Mouse (Mus musculus): ENCODE data around the gene Otor.

Otor gene

DNA sequence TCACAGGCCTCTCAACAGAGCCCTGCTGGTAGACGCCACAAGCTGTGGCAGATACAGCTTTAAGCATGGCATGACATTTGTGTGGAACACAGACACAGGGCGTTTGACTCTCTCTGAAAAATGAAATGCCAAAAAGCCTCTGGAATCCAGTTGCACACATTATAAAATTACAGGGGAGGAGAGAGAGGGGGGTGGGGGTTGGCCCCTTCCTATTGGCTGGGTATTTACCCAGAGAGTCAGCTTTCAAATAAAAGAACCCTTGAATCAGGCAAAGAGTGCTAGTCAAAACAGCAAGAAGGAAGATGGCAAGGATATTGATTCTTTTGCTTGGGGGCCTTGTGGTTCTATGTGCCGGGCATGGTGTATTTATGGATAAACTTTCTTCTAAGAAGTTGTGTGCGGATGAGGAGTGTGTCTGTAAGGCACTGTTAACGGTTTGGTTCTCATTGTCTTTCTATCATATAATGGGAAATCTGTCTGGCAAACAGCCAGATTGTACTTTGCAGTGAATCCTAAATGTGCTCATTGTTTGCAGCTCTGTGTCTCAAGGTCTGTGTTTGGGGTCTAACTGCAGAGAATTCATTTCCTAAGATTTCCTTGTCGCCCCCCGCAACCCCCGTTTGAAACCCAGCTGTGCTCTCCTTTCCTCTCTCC lies at the start of gene Otor:
TSS of gene Otor (plus strand) at position 276 of the 654 bp plus-strand sequence.
- no peak for DNase-seq (ENCODE audit: low read depth, low spot score)

DNA sequence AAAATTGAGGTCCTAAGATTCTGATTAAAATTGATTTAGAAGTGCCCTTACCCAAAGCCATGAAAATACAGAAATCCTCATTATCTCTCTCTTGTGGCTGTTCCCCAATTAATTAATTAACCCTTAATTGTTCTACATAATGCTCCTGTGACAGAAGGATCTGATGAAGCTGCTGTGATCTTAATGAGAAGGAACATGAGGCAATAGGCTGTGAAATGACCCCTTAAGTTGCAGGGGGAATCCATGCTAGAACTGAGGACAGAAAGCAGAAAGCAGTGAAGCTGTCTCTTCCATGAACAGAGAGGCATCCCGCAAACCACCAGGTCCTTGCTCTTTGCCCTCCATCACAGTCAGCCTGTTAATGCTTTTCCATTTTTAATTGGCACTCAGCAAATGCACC lies 47.0 kb upstream of the Otor start:
- no peak for DNase-seq (ENCODE audit: low read depth, low spot score)

DNA sequence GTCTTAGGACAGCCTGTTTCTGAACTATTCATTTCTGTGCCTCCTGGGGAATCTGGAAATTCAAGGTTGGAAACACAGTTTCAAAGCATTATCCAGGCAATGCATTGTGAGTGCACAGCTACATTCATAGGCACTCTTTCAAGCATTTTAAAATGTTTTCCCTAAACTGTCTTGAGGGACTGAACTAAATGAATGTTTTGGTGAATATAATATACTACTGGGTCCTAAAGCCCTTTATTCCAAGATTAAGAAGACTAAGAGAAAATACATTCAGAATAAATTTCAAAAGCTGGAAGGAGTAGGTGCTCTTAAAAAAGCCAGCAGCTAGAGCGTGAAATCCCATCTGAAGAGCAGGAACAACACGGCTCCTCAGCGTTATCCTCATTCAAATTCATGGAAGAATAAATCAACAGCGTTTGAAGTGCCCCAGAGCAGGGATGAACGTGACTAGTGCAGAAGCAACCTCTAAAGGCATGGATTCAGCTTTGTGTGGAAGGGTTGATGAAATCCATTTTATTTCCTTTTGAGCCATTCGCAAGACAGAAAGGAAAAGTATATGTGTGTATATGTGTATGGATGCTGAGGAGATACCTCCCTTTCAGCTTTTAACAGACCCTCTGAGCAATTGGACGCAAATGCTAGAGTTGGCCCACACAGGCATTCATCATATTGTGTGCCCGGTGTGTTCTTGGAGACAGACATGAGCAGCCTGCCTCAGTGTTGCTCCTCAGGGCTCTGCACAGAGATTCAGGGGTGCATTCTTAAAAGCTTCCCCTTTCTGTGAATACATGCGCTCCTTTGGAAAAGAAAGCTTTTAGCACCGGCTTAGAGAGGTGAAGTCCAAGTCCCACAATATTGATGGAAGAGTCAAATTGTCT lies 45.7 kb upstream of the Otor start:
- no peak for DNase-seq (ENCODE audit: low read depth, low spot score)

GRCm38 (mm10) chr2:143034350-143035085 lies 43.8 kb upstream of the Otor start:
- DNase-seq (ENCODE audit: low read depth, low spot score), result no peak

DNA sequence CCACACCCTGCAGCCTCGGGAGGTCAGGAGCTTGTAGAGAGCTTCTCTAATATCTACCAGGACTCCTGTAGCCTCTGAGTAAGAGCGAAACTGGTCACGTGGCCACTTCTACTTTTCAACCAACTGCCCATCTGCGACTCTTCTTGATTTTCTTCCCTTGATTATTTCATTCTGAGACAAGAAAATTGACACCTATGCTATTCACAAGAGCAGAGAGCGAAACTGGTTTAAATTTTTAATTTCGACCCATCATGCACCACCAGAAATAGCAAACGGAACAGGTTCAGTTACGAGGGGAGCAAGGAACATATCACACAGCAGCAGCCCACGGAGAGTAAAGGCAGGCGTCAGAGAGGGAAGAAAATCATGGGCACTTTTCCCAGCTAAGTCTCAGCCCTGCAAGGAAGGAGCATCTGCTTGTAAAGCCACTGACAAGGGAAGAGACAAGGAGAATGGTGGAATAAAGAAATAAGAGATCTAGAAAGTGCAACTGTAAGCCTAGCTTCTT lies 43.1 kb upstream of the Otor start:
- DNase-seq (ENCODE audit: low read depth, low spot score), result no peak

- DNase-seq (ENCODE audit: low read depth, low spot score), result no peak
These were observed 36.7 kb upstream of the Otor start for GRCm38 (mm10) chr2:143041596-143041995.

- DNase-seq (ENCODE audit: low read depth, low spot score), result no peak
These were observed 23.0 kb upstream of the Otor start for GRCm38 (mm10) chr2:143055251-143055650.

DNA sequence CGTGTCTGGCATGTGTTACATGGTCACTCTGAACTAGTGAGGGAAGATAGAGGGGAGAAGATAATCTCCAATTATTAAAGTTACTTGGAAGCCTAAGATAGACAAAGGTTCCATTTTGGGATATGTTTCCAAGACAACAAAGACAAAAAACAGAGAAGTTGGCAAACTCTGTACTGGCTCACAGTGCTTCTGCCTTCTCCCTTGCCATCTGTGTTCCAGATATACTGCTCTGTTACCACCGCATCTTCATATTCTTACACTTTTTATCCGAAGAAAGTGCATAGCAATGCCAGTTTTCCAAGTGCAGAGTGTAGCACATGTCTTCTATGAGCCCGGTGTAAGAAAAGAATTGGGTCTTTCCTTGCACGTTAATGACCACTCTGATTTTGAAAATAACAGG lies 21.5 kb upstream of the Otor start:
- DNase-seq (ENCODE audit: low read depth, low spot score), result no peak

GRCm38 (mm10) chr2:143062432-143062811 lies 15.9 kb upstream of the Otor start:
- no peak for DNase-seq (ENCODE audit: low read depth, low spot score)

DNA sequence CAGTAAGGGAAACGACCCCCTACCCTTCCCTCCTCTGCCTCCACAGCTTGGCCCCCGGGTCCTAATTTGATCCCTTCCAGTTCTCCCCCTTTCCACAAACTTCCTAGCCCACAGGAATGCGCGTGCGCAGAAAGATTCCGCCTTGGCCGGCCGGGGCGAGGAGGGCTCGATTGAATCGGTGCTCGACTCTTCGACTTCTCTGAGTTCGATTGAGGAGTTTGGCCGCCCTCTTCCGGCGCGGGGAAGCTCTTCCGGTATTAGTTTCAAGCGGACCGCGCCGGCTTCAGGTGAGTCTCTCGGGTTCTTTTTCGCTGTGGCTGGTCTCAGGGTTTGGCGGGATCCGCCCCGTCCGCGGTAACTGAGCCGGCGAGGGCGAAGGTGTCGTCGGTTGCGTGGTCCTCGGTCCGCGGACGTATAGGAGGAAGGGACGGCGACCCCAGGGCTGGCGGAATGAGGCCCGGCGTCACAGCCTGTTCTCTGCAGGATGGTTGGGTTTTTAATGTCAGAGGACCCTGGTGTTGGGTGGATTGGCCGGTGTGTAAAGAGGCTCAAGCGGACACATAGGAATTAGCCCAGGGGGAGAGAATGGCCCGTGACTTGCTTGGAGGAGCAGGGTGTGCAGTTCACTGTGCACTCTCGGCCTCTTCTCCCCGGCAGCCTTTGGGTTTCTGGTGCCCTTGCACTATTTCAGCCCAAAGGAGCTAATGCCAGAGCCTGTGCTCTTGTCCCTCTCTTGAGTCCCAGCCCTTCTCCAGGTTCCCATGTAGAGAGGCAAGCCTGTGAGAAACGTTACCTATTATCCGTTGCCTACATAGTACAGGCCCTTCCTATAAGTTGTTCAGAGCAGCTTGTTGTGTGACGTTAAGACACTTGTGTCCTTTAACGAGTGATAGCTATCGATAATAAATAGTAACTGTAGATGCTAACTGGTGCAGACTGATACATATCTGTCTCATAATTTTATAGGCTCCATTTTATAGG lies 15.2 kb upstream of the Otor start, which contains the start of gene Snrpb2:
TSS of gene Snrpb2 (plus strand) at position 228 of the 981 bp plus-strand sequence.
- DNase-seq (ENCODE audit: low read depth, low spot score), result peak; percentile 88

- DNase-seq (ENCODE audit: low read depth, low spot score), result no peak
These were observed 12.4 kb upstream of the Otor start for GRCm38 (mm10) chr2:143065914-143066313.

- no peak for DNase-seq (ENCODE audit: low read depth, low spot score)
These were observed 3.4 kb downstream of the Otor start for GRCm38 (mm10) chr2:143081693-143082092.

DNA sequence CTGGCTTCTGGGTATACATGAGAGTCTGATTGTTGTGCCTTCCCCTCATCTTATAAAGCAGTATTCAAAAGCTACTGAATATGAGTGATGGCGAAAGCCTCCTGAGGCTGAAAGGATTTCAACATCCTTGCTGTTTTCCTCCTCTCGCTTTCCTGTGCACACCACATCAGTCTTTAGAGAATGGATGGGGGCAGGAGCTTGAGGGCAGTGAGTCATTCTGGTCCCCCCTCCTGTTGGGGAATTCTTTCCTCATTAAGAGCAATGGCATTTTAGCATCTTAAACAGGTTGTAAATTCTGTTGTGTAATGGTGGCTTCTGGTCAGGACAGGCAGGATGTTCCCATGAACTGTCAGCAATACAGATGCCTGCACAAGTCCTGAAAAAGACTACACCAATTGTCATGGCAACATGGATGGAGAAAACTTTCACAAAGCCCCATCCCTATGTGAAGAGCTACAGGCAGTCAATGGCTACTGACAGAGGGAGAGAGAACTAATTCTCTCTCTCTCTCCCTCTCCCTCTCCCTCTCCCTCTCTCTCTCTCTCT lies 6.7 kb downstream of the Otor start:
- DNase-seq (ENCODE audit: low read depth, low spot score), result no peak

DNA sequence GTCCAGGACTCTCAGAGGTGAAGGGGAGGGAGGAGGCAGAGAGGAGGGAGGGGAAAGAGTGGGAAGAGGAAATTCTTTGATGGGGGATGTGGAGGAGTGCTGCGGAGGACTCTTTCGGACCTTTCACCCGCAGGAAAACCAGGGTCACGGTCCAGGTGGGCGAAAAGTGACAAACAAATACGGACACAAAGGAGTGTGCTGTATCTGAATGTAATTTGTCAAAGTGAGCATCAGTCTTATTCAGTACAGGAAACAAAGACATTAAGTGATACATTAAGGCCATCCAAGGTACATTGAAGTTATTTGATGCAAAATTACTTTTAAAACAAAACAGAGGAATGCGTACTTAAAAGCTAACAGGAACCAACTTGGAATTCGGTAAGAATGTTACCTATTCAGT lies 11.6 kb downstream of the Otor start:
- DNase-seq (ENCODE audit: low read depth, low spot score), result no peak

DNA sequence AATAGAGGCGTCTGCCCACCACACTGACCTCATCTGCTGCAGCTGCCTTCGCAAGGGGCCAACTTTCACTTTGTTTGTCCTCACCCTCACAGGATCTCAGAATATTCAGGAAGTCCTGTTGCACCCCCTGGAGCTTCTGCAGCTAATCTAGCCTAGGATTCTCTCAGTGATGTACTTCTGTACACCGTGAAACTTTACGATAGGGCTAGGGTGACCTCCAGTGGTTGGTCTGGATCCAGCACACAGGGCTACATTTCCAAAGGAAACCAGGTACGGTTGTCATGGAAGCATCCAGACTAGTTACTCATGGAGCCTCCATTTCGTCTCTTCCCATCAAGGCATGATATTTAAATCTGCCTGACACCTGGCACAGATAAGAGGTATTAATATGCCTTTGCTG lies 15.5 kb downstream of the Otor start:
- DNase-seq (ENCODE audit: low read depth, low spot score), result no peak

- DNase-seq (ENCODE audit: low read depth, low spot score), result no peak
These were observed 16.5 kb downstream of the Otor start for GRCm38 (mm10) chr2:143094761-143095160.

DNA sequence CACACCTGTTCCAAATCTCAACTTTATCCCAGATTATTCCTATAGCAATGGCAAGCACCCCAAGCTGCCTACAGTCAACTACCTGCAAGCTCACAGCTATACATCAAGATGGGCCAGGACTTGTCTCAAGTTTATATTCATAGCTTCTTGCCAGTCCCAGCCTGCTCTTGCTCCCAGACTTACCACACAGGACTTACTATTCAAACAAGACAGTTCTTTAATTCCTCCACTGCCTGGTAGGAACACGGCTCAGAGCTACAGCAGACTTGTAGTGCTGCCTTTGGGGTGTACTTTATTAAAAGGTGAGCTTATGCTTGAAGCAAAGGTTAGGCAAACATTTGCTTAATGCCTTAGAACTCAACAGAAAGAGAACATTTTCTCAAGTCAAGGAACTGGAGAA lies 18.9 kb downstream of the Otor start:
- no peak for DNase-seq (ENCODE audit: low read depth, low spot score)

DNA sequence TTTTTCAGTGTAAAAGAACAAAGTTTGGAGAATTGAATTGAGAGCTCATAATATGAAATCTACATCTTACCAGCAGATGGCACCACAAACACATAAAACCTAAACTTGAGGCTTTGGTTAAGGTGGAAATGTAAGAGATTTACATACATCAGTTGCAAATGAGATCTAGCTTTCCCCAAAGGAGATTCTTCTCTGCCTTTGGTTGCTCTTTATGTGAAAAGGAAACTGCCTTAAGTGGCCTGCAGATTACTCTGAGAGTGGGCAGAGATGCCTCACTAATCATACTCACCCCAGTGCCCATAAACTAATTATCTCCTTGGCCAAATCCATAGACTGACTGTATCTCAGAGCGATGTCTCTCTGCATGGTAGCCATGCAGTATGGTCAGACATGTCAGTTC lies 35.6 kb downstream of the Otor start:
- DNase-seq (ENCODE audit: low read depth, low spot score), result no peak

- DNase-seq (ENCODE audit: low read depth, low spot score), result no peak
These were observed 36.4 kb downstream of the Otor start for GRCm38 (mm10) chr2:143114716-143115115.

DNA sequence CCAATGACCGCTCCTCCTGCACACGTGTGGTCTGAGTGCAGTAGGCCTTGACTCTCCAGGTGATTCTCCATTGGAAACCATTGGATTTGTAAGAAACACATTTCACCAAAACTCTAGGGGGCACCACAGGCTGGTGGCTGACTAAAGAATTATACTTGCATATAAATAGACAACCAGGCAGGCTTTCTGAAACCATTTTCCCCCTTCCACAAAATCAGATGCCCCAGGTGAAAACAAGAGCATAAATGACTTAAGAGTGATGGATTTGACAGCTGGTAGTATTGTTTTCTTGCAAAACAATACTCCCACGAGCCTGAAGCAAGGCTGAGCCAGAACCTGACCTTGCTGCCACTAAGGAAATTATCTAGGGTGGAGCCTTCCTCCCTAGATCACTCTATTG lies 39.2 kb downstream of the Otor start:
- DNase-seq (ENCODE audit: low read depth, low spot score), result no peak

GRCm38 (mm10) chr2:143118221-143118620 lies 39.9 kb downstream of the Otor start:
- no peak for DNase-seq (ENCODE audit: low read depth, low spot score)
